Mouse (Mus musculus): ENCODE measurements around the gene Cbr2. TPM values are rescaled to one million over a fixed set of nuclear protein-coding genes. Genes with fewer than 3 reads are reported as not detected.

Cbr2 gene
- polyA plus RNA-seq, 1 experiment from 2014 or later, result 3.6 TPM

GRCm38 (mm10) chr11:120713580-120714518 lies 18.1 kb downstream of the Cbr2 start, which contains the start of the genes Cenpx and Lrrc45:
Gene Cenpx (minus strand): TSS chr11:120713738.
Gene Lrrc45 (plus strand): TSS chr11:120713925.
- no peak for TF ChIP-seq CTCF (IDR thresholded peaks at IDR 0.05; ENCODE audit: low read depth)
- Histone ChIP-seq H3K4me1 (replicated peaks; ENCODE audit: insufficient read depth, low read length) (peaks cover 15% of the 10 kb centered on the region; the same call in 1 of the 2 replicates), H3K27me3 (ENCODE audit: insufficient read depth, low read length) (no peaks in the 10 kb centered on the region), H3K9me3 (replicated peaks; ENCODE audit: low read length) (no peaks in the 10 kb centered on the region), H3K4me2 (ENCODE audit: low read length) (peak within 1 kb of the TSS; percentile 75), H3K36me3 (ENCODE audit: insufficient read depth, low read length) (0 out of 2 replicates have a peak, but pooled peaks cover 15% of the 10 kb centered on the region), H3K9ac (ENCODE audit: low read depth, low read length) (peak within 1 kb of the TSS; percentile 70), H3K27ac (peak within 1 kb of the TSS; percentile 73), H3K4me3 (replicated peaks; ENCODE audit: low read depth, low read length) (peak within 1 kb of the TSS; percentile 61)
- WGBS, result 2% methylated on average over 53 of the region's 53 CpGs
- peak; percentile 93 for ATAC-seq (replicated peaks; ENCODE audit: low FRiP score, low read depth)
- DNase-seq (ENCODE audit: low spot score), result peak; percentile 100

- ATAC-seq (replicated peaks; ENCODE audit: low FRiP score, low read depth), result peak; percentile 31
- Histone ChIP-seq H3K4me1 (replicated peaks; ENCODE audit: insufficient read depth, low read length) (peaks cover 15% of the 10 kb centered on the region; the same call in 1 of the 2 replicates), H3K9ac (ENCODE audit: low read depth, low read length) (peak overlapping the region; percentile 70), H3K4me2 (ENCODE audit: low read length) (peak overlapping the region; percentile 75), H3K27ac (peak overlapping the region; percentile 73), H3K36me3 (ENCODE audit: insufficient read depth, low read length) (0 out of 2 replicates have a peak, but pooled peaks cover 13% of the 10 kb centered on the region), H3K4me3 (replicated peaks; ENCODE audit: low read depth, low read length) (peak overlapping the region; percentile 61), H3K27me3 (ENCODE audit: insufficient read depth, low read length) (no peaks in the 10 kb centered on the region), H3K9me3 (replicated peaks; ENCODE audit: low read length) (no peaks in the 10 kb centered on the region)
- under 1% methylated on average over 37 of the region's 38 CpGs for WGBS
- peak; percentile 66 for DNase-seq (ENCODE audit: low spot score)
- TF ChIP-seq CTCF (IDR thresholded peaks at IDR 0.05; ENCODE audit: low read depth), result peak; percentile 80
Observed at GRCm38 (mm10) chr11:120712771-120713568, 18.9 kb downstream of the Cbr2 start.

GRCm38 (mm10) chr11:120711980-120712604 lies 19.8 kb downstream of the Cbr2 start:
- H3K36me3 ChIP-seq (ENCODE audit: insufficient read depth, low read length), result 0 out of 2 replicates have a peak, but pooled peaks cover 9% of the 10 kb centered on the region
- TF ChIP-seq CTCF (IDR thresholded peaks at IDR 0.05; ENCODE audit: low read depth), result no peak
- H3K27ac ChIP-seq, result no peak overlapping the region
- H3K4me2 ChIP-seq (ENCODE audit: low read length), result peak overlapping the region; percentile 75
- H3K9me3 ChIP-seq (replicated peaks; ENCODE audit: low read length), result no peaks in the 10 kb centered on the region
- ATAC-seq (replicated peaks; ENCODE audit: low FRiP score, low read depth), result no peak
- WGBS, result 60% methylated on average over 8 of the region's 8 CpGs
- no peaks in the 10 kb centered on the region for H3K27me3 ChIP-seq (ENCODE audit: insufficient read depth, low read length)
- H3K4me3 ChIP-seq (replicated peaks; ENCODE audit: low read depth, low read length), result no peak overlapping the region
- H3K9ac ChIP-seq (ENCODE audit: low read depth, low read length), result 0 out of 2 replicates have a peak overlapping the region, but pooled peaks have one; percentile 70
- DNase-seq (ENCODE audit: low spot score), result no peak
- H3K4me1 ChIP-seq (replicated peaks; ENCODE audit: insufficient read depth, low read length), result peaks cover 16% of the 10 kb centered on the region

DNA sequence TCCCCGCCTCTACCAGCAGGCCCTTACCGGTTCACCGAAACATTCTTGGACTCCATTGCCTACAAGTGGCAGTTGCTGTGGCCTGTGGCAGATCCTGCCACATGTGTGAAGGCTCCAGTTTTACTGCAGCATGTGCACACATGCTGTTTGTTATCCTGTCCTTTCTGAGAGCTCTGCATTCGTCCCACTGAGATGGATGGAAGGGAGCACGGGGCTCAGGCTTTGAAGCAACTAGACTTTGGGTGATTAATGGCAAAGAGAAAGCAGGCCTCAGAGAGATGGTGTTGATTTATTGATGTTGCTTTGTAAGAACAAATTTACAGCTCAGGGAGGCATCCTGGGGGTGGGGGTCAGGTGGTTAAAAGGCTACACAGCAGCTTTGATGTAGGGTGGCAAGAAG lies 21.2 kb downstream of the Cbr2 start:
- H3K36me3 ChIP-seq (ENCODE audit: insufficient read depth, low read length), result 0 out of 2 replicates have a peak, but pooled peaks cover 7% of the 10 kb centered on the region
- no peak overlapping the region for H3K4me3 ChIP-seq (replicated peaks; ENCODE audit: low read depth, low read length)
- peak; percentile 52 for DNase-seq (ENCODE audit: low spot score)
- H3K27ac ChIP-seq, result no peak overlapping the region
- H3K4me1 ChIP-seq (replicated peaks; ENCODE audit: insufficient read depth, low read length), result peaks cover 22% of the 10 kb centered on the region
- H3K9ac ChIP-seq (ENCODE audit: low read depth, low read length), result no peak overlapping the region
- no peak for TF ChIP-seq CTCF (IDR thresholded peaks at IDR 0.05; ENCODE audit: low read depth)
- ATAC-seq (replicated peaks; ENCODE audit: low FRiP score, low read depth), result no peak
- no peaks in the 10 kb centered on the region for H3K27me3 ChIP-seq (ENCODE audit: insufficient read depth, low read length)
- WGBS, result 38% methylated on average over 5 of the region's 5 CpGs
- no peak overlapping the region for H3K4me2 ChIP-seq (ENCODE audit: low read length)
- H3K9me3 ChIP-seq (replicated peaks; ENCODE audit: low read length), result no peaks in the 10 kb centered on the region

DNA sequence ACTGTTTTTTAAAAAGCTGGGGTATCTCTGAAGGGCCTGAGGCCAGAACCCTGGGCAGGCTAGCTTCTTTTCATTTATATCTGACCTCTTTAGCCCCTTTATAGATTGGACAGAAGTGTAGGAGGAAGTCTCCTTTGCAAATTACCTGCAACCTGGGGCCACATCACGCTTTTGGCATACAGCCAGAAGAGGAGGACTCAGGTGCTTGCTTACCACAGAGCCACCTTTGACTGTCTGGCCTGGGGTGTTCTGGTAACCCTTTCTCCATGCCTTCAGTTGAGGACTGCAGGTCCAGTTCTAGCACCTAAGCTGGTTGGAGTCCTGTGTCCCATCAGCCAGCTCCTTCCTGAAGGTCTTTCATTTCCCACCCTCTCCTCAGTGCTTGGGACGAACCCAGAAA lies 22.4 kb downstream of the Cbr2 start:
- no peak overlapping the region for H3K4me2 ChIP-seq (ENCODE audit: low read length)
- H3K4me3 ChIP-seq (replicated peaks; ENCODE audit: low read depth, low read length), result no peak overlapping the region
- no peak for TF ChIP-seq CTCF (IDR thresholded peaks at IDR 0.05; ENCODE audit: low read depth)
- H3K9ac ChIP-seq (ENCODE audit: low read depth, low read length), result no peak overlapping the region
- ATAC-seq (replicated peaks; ENCODE audit: low FRiP score, low read depth), result no peak
- no peaks in the 10 kb centered on the region for H3K27me3 ChIP-seq (ENCODE audit: insufficient read depth, low read length)
- 0 out of 2 replicates have a peak, but pooled peaks cover 10% of the 10 kb centered on the region for H3K36me3 ChIP-seq (ENCODE audit: insufficient read depth, low read length)
- no peak overlapping the region for H3K27ac ChIP-seq
- no peak for DNase-seq (ENCODE audit: low spot score)
- H3K9me3 ChIP-seq (replicated peaks; ENCODE audit: low read length), result no peaks in the 10 kb centered on the region
- 80% methylated on average over 2 of the region's 2 CpGs for WGBS
- H3K4me1 ChIP-seq (replicated peaks; ENCODE audit: insufficient read depth, low read length), result peaks cover 19% of the 10 kb centered on the region

All from kidney, postnatal 0 days (tissue).